Mouse (Mus musculus): ENCODE data around the gene Iffo1.

DNA sequence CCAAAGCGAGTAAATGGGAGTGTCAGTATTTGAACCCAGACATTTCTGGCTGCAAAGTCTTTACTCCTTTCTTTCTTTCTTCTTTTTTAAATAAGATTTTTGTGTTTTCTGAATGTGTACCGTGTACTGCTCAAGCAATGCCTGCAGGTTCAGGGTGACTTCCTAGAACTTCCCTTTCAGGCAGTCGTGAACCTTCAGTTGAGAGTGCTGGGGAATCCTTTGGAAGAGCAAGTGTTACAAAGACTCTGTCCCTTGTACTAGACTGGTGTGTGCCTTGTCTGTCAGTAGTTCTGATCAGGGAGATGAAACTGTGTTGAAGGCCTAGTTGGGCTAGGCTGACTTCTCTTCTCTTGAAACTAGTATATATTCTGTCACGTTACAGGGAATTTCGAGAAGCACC is 47.8 kb downstream of the Iffo1 start:
- TF ChIP-seq CTCF (IDR thresholded peaks at IDR 0.05) (no peak), EP300 (IDR thresholded peaks at IDR 0.05) (no peak)

Measured in lung, postnatal 0 days (tissue).